In the genomic region with DNA sequence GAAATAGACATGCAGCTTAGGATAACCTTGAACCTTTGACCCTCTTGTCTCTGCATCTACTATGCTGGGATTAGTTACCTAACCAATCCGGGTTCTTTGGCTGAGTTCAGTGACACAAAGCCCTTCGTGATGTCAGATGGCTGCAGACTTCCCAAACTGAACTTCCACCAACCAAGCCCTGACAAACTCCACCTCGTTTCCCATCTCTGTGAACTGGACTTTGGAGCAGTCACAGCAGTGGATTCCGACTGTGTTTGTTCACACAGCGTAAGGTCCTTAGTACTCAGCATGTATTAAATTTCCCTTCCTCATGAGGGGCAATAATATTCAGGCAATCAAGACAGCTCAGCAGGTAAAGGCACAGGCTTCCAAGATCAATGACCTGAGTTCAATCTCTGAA, we compare ENCODE assay signal across 20 mouse cellular contexts. TPM values are rescaled to one million over a fixed set of nuclear protein-coding genes. Genes with fewer than 3 reads are reported as not detected.
DNase-seq lines count a peak whose midpoint lies in the region; ATAC-seq and TF ChIP-seq lines count a peak whose summit lies in the region.
"Had no signal": no experiment of that assay in that cellular context is flagged by ENCODE, and none has a peak within 500 bp of the region (broad histone marks: within the 10 kb centered on the region; RNA-seq: fewer than 3 reads in every experiment).

No protein-coding gene starts in this region.

- no peak for TF ChIP-seq EP300 in liver, postnatal 0 days (IDR thresholded peaks at IDR 0.05; ENCODE audit: low read depth)
- no peak for TF ChIP-seq EP300 in lung, postnatal 0 days (IDR thresholded peaks at IDR 0.05)

- H3K4me1 ChIP-seq in kidney, embryonic 15.5 days = no peaks in the 10 kb centered on the region
- no peaks in the 10 kb centered on the region for H3K4me1 ChIP-seq in intestine, embryonic 14.5 days (replicated peaks; ENCODE audit: control insufficient read depth, insufficient read depth, low read length)
- peaks cover 3% of the 10 kb centered on the region; the same call in 1 of the 2 replicates for H3K4me1 ChIP-seq in intestine, embryonic 15.5 days (replicated peaks)
- H3K4me1 ChIP-seq in liver, postnatal 0 days (ENCODE audit: insufficient read depth) = no peaks in the 10 kb centered on the region
- no peaks in the 10 kb centered on the region for H3K4me1 ChIP-seq in lung, postnatal 0 days (ENCODE audit: insufficient read depth, low read depth, low read length)
- H3K4me1 ChIP-seq: embryonic facial prominence, embryonic 13.5 days; forebrain, embryonic 12.5 days; heart, embryonic 15.5 days; hindbrain, embryonic 13.5 days had no signal

- no peak for TF ChIP-seq CTCF in liver, postnatal 0 days (IDR thresholded peaks at IDR 0.05; ENCODE audit: low read depth)
- TF ChIP-seq CTCF in lung, postnatal 0 days (IDR thresholded peaks at IDR 0.05) = no peak

- H3K36me3 ChIP-seq in kidney, embryonic 15.5 days = no peaks in the 10 kb centered on the region
- no peaks in the 10 kb centered on the region for H3K36me3 ChIP-seq in intestine, embryonic 14.5 days (ENCODE audit: control insufficient read depth, insufficient read depth, low read length)
- H3K36me3 ChIP-seq in intestine, embryonic 15.5 days = no peaks in the 10 kb centered on the region
- H3K36me3 ChIP-seq in liver, postnatal 0 days (replicated peaks; ENCODE audit: insufficient read depth, low read length) = no peaks in the 10 kb centered on the region
- no peaks in the 10 kb centered on the region for H3K36me3 ChIP-seq in lung, postnatal 0 days (ENCODE audit: insufficient read depth, low read length)
- H3K36me3 ChIP-seq: embryonic facial prominence, embryonic 13.5 days; forebrain, embryonic 12.5 days; heart, embryonic 15.5 days; hindbrain, embryonic 13.5 days had no signal

- no peak overlapping the region for H3K27ac ChIP-seq in kidney, embryonic 15.5 days
- no peak overlapping the region for H3K27ac ChIP-seq in intestine, embryonic 14.5 days (ENCODE audit: low read depth)
- peak overlapping the region; percentile 29; the same call in 1 of the 2 replicates for H3K27ac ChIP-seq in intestine, embryonic 15.5 days
- no peak overlapping the region for H3K27ac ChIP-seq in liver, postnatal 0 days (ENCODE audit: low read depth)
- no peak overlapping the region for H3K27ac ChIP-seq in lung, postnatal 0 days (ENCODE audit: low read length)
- H3K27ac ChIP-seq: embryonic facial prominence, embryonic 13.5 days; forebrain, embryonic 12.5 days; heart, embryonic 15.5 days; hindbrain, embryonic 13.5 days had no signal

- no peak overlapping the region for H3K9ac ChIP-seq in kidney, embryonic 15.5 days
- no peak overlapping the region for H3K9ac ChIP-seq in intestine, embryonic 14.5 days (ENCODE audit: low read length)
- no peak overlapping the region for H3K9ac ChIP-seq in intestine, embryonic 15.5 days
- no peak overlapping the region for H3K9ac ChIP-seq in liver, postnatal 0 days (replicated peaks)
- H3K9ac ChIP-seq in lung, postnatal 0 days (replicated peaks; ENCODE audit: low read depth) = no peak overlapping the region
- H3K9ac ChIP-seq: embryonic facial prominence, embryonic 13.5 days; forebrain, embryonic 12.5 days; heart, embryonic 15.5 days; hindbrain, embryonic 13.5 days had no signal

- H3K9me3 ChIP-seq in kidney, embryonic 15.5 days (replicated peaks) = no peaks in the 10 kb centered on the region
- H3K9me3 ChIP-seq in intestine, embryonic 14.5 days (ENCODE audit: control insufficient read depth, low read length) = no peaks in the 10 kb centered on the region
- no peaks in the 10 kb centered on the region for H3K9me3 ChIP-seq in intestine, embryonic 15.5 days
- H3K9me3 ChIP-seq in liver, postnatal 0 days (ENCODE audit: low read length) = no peaks in the 10 kb centered on the region
- no peaks in the 10 kb centered on the region for H3K9me3 ChIP-seq in lung, postnatal 0 days (ENCODE audit: low read length)
- H3K9me3 ChIP-seq: embryonic facial prominence, embryonic 13.5 days; forebrain, embryonic 12.5 days; heart, embryonic 15.5 days; hindbrain, embryonic 13.5 days had no signal

- 68% methylated on average over 5 of the region's 5 CpGs for WGBS in kidney, embryonic 15.5 days
- 75% methylated on average over 5 of the region's 5 CpGs for WGBS in intestine, embryonic 14.5 days
- 49% methylated on average over 5 of the region's 5 CpGs for WGBS in intestine, embryonic 15.5 days
- 53% methylated on average over 5 of the region's 5 CpGs for WGBS in liver, postnatal 0 days (ENCODE audit: insufficient replicate concordance)
- 74% methylated on average over 5 of the region's 5 CpGs for WGBS in lung, postnatal 0 days

- H3K27me3 ChIP-seq in kidney, embryonic 15.5 days = no peaks in the 10 kb centered on the region
- H3K27me3 ChIP-seq in intestine, embryonic 14.5 days (replicated peaks; ENCODE audit: control insufficient read depth, insufficient read depth, low read length) = no peaks in the 10 kb centered on the region
- no peaks in the 10 kb centered on the region for H3K27me3 ChIP-seq in intestine, embryonic 15.5 days (replicated peaks)
- H3K27me3 ChIP-seq in liver, postnatal 0 days (ENCODE audit: insufficient read depth, low read length) = no peaks in the 10 kb centered on the region
- no peaks in the 10 kb centered on the region for H3K27me3 ChIP-seq in lung, postnatal 0 days (replicated peaks; ENCODE audit: insufficient read depth, low read length)
- H3K27me3 ChIP-seq: embryonic facial prominence, embryonic 13.5 days; forebrain, embryonic 12.5 days; heart, embryonic 15.5 days; hindbrain, embryonic 13.5 days had no signal

- no peak for ATAC-seq in kidney, embryonic 15.5 days (replicated peaks; ENCODE audit: low FRiP score)
- ATAC-seq in intestine, embryonic 14.5 days (replicated peaks; ENCODE audit: low FRiP score, low TSS enrichment, low read depth) = peak; percentile 82
- peak; percentile 93 for ATAC-seq in intestine, embryonic 15.5 days
- peak; percentile 89 for ATAC-seq in liver, postnatal 0 days
- no peak for ATAC-seq in lung, postnatal 0 days
- ATAC-seq: forebrain, embryonic 16.5 days had no signal

- peak; percentile 69 for DNase-seq in kidney, adult 9 months
- no peak for DNase-seq in intestine, embryonic 14.5 days (ENCODE audit: low spot score)
- no peak for DNase-seq in liver, postnatal 0 days
- no peak for DNase-seq in lung, postnatal 0 days (ENCODE audit: low spot score)
- no peak for DNase-seq in adrenal gland, adult 8-10 months
- DNase-seq: adrenal gland, adult 2 months; cerebellum, adult 11-12 months; cerebellum, adult 9-10 months; cerebellum, postnatal 25 days; gastrocnemius, postnatal 10 days; heart, adult 18-20 months; heart, postnatal 14 days had no signal

- no peak overlapping the region for H3K4me2 ChIP-seq in kidney, embryonic 15.5 days
- no peak overlapping the region for H3K4me2 ChIP-seq in intestine, embryonic 14.5 days (ENCODE audit: low read length)
- no peak overlapping the region for H3K4me2 ChIP-seq in intestine, embryonic 15.5 days (replicated peaks)
- H3K4me2 ChIP-seq in liver, postnatal 0 days (ENCODE audit: low read depth, low read length) = no peak overlapping the region
- no peak overlapping the region for H3K4me2 ChIP-seq in lung, postnatal 0 days (replicated peaks; ENCODE audit: low read depth, low read length)
- H3K4me2 ChIP-seq: embryonic facial prominence, embryonic 13.5 days; forebrain, embryonic 12.5 days; heart, embryonic 11.5 days; heart, embryonic 15.5 days; hindbrain, embryonic 13.5 days had no signal

- H3K4me3 ChIP-seq in kidney, embryonic 15.5 days (replicated peaks) = no peak overlapping the region
- H3K4me3 ChIP-seq in intestine, embryonic 14.5 days (ENCODE audit: low read depth, low read length) = no peak overlapping the region
- H3K4me3 ChIP-seq in intestine, embryonic 15.5 days (replicated peaks) = no peak overlapping the region
- no peak overlapping the region for H3K4me3 ChIP-seq in liver, postnatal 0 days (ENCODE audit: low read depth, low read length)
- no peak overlapping the region for H3K4me3 ChIP-seq in lung, postnatal 0 days (ENCODE audit: low read depth, low read length)
- H3K4me3 ChIP-seq: embryonic facial prominence, embryonic 13.5 days; forebrain, embryonic 12.5 days; heart, embryonic 15.5 days; hindbrain, embryonic 13.5 days had no signal

RNA-seq across cellular contexts. Expression of a gene that starts 25.4 kb away (rescaled TPM):
- polyA plus RNA-seq in kidney, embryonic 15.5 days (2015; fragmentation: Nextera tagmentation; extraction: Ambion mirVana) = 44.5 and 45.1 TPM in 2 replicates
- polyA plus RNA-seq in intestine, embryonic 14.5 days (2014; fragmentation: Nextera tagmentation; extraction: Ambion mirVana) = 39.8 and 40.6 TPM in 2 replicates
- 45.6 and 47.6 TPM in 2 replicates for polyA plus RNA-seq in intestine, embryonic 15.5 days (2015; fragmentation: Nextera tagmentation; extraction: Ambion mirVana)
- 13.2 and 14.7 TPM in 2 replicates for polyA plus RNA-seq in liver, postnatal 0 days (2015; fragmentation: Nextera tagmentation; extraction: Ambion mirVana)
- polyA plus RNA-seq in lung, postnatal 0 days (2015; fragmentation: Nextera tagmentation; extraction: Ambion mirVana) = 4.8 and 5.9 TPM in 2 replicates
- total RNA-seq in adrenal gland, adult 8-10 months (2022) = 1 to 10 TPM in 3 of 4 experiments, under 1 TPM in 1; 0.92 to 4.7 (median 1.5) TPM

RNA-seq across cellular contexts. Expression of a gene that starts 59.9 kb away (rescaled TPM):
- 2.6 and 3.5 TPM in 2 replicates for polyA plus RNA-seq in kidney, embryonic 15.5 days (2015; fragmentation: Nextera tagmentation; extraction: Ambion mirVana)
- polyA plus RNA-seq in intestine, embryonic 14.5 days (2014; fragmentation: Nextera tagmentation; extraction: Ambion mirVana) = 1.6 and 2.0 TPM in 2 replicates
- 4.5 and 5.5 TPM in 2 replicates for polyA plus RNA-seq in intestine, embryonic 15.5 days (2015; fragmentation: Nextera tagmentation; extraction: Ambion mirVana)
- 4.3 and 7.0 TPM in 2 replicates for polyA plus RNA-seq in liver, postnatal 0 days (2015; fragmentation: Nextera tagmentation; extraction: Ambion mirVana)
- 5.2 and 5.6 TPM in 2 replicates for polyA plus RNA-seq in lung, postnatal 0 days (2015; fragmentation: Nextera tagmentation; extraction: Ambion mirVana)
- total RNA-seq in adrenal gland, adult 8-10 months (2022) = 10 to 100 TPM; 20.4 to 26.5 (median 21.1) TPM

Comparison
In these comparisons a context has a peak if more than half of its experiments do, and no peak if none do; other contexts are left out.
1. ATAC-seq: peak in intestine, embryonic 14.5 days (single experiment), intestine, embryonic 15.5 days (single experiment) and liver, postnatal 0 days (single experiment); none in kidney, embryonic 15.5 days (single experiment) and lung, postnatal 0 days (single experiment).